Mouse (Mus musculus) thymus, postnatal 0 days (tissue): ENCODE data around the gene Gdap1l1. TPM values are rescaled to one million over a fixed set of nuclear protein-coding genes. Genes with fewer than 3 reads are reported as not detected.
"Not testable (repeated sequence)": the region's sequence is repeated elsewhere in the genome, so short reads cannot be mapped to it uniquely, and the experiment has no call there.

Source experiments
- DNase-seq: peaks from one replicate; pipeline ENCODE4 v3.0.0-alpha.2; 2015; ENCODE audit warnings: low spot score
- polyA plus RNA-seq: library from polyadenylated mRNA; unstranded; fragments of >200 nt; fragmentation: Nextera tagmentation; extraction: Ambion mirVana; gene quantifications from 2 replicates; pipeline ENCODE4 v1.2.1, GENCODE M21; 2015

Gdap1l1 gene
- polyA plus RNA-seq, 1 experiment from 2014 or later: 0.44 TPM

DNA sequence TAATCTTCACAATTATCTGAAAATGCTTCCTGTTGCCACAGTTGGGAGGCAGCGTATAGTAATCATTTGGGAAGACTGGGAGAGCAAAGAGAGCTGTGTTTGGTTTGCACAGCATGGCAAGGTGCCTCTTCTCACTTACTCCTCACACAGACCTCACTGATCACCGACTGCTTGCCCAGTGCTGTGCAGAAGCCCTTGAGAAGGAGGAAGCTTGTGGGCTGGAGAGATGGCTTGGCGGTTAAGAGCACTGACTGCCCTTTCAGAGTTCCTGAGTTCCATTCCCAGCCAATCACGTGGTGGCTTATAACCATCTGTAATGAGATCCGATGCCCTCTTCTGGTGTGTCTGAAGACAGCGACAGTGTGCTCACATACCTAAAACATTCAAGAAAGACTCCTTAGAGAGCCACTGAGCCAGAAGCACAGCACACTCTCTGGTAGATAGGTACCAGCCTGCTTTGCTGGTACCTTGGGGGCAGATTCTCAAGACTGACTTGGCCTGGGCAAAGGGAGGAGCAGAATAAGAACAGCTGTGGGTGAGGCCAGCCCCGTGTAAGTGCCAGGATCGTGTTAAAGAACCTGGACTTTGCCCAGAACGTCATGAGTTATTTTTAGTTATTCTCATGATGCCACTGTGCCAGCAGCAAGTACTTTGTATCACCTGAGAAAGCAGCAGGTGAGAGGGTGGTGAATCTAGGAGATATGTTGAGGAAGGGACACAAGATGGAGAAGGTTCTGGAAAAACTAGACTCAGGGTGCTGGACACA is 15.2 kb upstream of the Gdap1l1 start:
- DNase-seq: no peak

DNA sequence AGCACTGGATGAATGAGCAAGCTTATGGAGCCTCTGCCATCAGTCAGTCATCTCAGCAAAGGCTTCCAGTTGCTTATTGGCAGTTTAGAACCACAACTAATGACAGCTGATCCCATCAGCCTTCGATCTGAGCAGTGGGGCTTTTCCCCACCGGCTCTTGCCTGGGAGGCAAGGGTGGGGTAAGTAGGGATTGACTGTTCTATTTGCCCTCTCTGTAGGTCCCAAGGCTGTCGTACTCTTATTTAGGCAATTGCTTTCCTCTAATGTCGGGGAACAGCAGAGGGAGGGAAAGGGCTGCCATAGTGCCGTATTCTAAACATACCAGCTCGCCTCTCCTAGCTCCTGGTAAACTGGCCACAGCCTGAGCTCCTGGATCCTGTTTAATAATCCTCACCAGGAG is 13.7 kb upstream of the Gdap1l1 start, which contains the start of gene Oser1:
Oser1 (minus strand) TSS at position 101 of the 400 bp plus-strand sequence.
- DNase-seq: no peak

DNA sequence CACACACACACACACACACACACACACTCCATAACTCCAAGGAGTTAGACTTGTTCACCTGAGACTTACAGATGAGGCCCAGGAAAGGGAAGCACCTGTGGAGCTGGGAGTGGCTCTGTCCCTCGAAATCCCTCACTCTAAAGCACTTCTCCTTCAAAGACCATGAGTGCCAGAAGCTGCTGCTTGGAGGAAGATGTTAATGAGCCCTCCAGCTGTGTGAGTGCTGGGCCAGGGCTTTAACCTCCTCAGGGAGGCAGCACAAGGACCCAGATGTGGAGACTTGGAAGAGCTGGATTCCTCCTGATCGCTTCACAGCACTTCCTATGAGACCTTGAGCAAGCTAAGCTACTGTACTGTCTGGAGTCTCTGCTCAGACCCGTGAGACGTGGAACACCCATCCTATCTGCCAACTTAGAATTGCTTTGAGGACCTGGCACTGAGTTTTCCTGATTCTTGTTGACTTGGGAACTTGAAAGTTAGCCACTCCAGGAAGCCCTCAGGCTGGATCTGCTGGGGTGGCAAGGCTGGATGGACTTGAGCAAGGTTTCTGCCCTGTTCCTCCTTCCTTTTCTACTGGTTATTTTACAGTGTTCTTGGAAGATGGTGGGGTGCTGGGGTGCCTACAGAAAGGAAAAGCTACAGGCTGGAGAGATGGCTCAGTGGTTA is 9.8 kb upstream of the Gdap1l1 start:
- no peak for DNase-seq

DNA sequence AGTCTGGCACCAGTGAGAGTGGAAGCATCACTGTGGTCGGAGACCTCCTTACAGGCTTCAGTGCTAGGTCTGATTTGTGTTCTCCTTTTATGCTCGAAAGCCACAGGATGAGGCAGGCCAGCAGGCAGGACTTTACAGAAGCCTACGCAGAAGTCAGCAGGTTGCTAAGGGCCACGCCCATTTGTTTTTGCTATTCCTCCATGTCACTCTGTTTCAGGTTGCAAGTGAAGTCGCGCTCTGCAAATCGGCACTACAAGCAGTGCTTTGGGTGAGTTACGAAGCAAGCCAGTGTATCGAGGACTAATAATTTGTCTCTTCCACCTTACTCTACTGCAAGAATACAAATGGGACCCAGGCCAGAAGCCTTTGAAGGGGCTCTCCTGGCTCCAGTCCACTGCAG is 7.0 kb upstream of the Gdap1l1 start:
- DNase-seq: no peak

DNA sequence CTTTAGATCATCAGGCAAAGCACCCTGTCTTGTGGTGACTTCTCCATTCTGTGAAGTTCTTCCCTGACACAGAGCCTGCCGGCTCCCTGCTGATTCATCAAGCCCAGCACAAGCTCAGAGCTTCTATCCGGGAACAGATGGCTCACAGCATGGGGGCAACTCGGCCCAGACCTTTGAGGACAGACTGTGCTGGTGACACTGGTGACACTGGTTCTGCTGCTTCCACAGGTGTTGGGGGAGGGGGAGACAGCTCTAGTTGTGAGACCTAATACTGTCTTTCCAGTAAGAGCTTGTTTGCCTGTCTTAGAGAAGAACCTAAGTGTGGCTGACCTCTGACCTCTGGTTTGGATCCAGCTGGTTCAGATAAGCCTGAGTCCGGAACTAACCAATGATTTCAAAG is 4.3 kb upstream of the Gdap1l1 start:
- no peak for DNase-seq

DNA sequence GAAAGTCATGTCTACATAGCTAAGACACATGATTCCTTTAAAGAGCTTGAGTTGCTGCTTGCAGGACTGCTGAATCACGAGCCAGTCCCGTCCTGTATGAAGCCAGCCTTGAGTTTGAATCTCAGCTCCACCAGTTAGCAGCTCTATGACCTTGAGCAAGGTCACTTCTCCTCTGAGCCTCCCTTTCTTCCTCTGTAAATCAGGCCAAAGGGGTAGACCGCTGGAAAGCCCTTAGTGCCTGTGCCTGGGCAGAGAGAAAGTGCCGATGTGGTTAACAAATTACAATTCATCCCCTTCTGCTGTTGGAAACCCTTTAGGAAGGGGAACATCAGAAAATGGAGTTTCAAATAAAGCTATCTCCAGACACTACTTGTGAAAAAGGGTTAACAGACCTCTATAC is 476 bp upstream of the Gdap1l1 start:
- no peak for DNase-seq

DNA sequence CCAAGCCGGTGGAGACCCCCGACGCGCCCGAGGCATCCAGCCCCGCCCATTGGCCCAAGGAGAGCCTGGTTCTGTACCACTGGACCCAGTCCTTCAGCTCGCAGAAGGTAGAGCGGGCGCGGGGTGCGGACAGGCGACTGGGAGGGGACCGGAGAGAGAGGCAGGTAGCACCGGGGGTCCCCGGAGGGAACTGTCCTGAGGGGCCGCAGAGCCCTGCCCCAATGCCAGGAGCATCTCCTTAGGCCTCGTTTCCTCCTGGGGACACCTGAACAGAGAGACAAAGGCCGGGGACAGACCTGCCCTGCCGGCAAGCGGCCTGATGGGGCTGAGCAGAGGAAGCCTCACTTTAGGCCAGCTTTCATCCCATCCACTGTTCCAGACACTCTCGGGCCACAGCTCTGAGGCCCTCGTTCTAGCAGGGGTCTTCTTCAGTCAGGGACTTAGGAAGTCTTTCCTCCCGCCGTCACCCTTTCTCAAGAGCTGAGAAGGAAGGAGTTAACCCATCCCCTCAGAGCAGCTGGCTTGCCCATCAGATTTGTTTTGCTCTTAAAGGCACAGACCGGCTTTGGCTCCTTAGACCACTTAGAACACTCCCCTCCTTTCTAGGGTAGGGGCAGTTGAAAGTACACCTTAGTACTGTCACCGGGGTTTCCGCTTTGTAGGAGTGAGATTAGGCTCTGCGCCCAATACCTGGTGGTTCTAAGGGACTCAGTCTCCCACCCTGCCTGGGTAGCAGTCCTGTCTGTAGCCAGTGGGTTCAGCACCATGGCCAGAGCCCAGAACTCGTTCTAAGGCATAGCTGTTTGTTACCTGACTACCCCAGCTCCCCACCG is 559 bp downstream of the Gdap1l1 start:
- DNase-seq: peak; percentile 12

DNA sequence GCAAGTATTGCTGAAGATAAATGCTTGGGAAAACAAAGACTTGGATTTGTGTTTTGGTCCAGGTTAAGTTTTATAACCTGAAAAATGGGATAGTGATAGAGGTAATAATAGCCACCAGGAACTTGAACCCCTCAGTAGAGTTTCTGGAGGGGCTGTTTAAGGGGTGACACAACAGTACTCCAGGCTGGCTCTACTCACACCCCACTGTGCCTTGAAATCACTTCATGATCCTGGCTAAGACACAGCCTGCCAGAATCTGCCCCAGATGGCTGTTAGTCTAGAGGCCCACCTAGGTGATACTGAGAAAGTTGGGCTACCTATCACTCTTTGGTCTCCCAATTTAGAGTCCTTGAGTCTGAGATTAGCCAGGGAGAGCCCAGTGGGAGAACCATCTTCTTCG is 1.2 kb downstream of the Gdap1l1 start:
- DNase-seq: no peak

DNA sequence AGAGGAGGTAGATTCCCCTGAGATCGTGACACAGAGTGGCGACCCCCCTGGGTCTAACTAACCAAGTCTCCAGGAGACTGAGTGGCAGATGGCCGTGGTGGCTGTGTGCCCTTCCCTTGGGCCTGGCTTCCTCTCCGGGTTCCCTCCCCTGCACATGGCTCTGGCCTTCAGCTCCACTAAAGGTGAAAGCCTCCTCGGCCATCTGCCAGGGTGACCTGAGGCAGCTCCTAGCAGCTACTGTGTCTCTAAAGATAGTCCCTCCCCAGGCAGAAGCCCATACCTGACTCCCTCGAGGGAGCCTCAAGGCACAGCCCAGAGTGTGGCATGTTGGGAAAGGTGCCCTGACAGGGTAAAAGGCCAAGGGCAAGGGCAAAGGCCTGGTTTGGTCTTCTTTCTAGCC is 5.3 kb downstream of the Gdap1l1 start:
- no peak for DNase-seq

DNA sequence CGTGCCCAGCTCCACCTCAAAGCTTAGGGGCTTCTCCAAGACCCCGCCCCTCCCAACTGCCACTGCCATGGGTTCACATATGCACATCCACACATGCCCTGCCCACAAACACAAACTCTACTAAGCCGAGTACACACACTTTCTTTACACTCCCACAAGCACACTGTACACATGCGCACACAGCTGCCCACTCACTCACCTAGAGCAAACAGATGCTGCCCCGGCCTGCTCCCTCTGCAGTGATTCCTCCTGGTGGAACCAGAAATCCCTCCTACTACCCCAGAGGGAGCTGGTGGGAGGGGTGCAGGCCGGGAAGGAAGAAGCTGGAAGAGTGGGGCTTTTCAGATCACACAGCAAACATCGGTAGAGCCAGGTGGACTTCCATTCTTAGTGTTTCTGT is 5.7 kb downstream of the Gdap1l1 start:
- DNase-seq: no peak

DNA sequence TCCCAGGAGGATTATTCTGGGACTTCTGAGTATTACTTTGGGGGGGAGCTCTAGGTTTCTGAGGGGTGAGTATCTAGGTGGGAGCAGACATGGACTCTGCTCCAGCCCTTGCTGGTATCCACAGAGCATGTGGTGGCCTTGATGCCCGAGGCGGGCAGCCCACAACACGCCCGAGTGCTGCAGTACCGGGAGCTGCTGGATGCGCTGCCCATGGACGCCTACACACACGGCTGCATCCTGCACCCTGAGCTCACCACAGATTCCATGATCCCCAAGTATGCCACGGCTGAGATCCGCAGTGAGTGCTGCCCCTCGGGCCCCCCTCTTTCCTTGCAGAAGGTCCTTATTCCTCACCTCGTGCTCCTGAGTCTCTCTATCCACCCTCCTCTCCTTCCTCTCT is 9.1 kb downstream of the Gdap1l1 start:
- DNase-seq: no peak

DNA sequence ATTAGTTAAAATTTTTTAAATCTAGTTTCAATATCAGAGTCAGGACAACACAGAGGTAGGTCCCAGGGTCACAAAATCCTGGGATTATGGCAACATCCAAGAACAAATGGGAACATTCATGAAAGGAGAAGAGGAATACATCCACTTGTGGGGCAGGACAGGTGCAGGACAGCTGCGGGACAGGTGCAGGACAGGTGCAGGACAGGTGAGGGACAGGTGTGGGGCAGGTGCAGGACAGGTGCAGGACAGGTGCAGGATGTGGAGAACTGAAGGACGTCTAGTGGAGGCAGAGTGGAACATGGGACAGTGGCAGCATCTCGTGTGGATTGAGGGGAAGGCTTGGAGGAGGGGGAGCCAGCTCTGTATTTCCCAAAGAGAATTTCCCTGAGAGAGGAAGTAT is 11.0 kb downstream of the Gdap1l1 start:
- no peak for DNase-seq

DNA sequence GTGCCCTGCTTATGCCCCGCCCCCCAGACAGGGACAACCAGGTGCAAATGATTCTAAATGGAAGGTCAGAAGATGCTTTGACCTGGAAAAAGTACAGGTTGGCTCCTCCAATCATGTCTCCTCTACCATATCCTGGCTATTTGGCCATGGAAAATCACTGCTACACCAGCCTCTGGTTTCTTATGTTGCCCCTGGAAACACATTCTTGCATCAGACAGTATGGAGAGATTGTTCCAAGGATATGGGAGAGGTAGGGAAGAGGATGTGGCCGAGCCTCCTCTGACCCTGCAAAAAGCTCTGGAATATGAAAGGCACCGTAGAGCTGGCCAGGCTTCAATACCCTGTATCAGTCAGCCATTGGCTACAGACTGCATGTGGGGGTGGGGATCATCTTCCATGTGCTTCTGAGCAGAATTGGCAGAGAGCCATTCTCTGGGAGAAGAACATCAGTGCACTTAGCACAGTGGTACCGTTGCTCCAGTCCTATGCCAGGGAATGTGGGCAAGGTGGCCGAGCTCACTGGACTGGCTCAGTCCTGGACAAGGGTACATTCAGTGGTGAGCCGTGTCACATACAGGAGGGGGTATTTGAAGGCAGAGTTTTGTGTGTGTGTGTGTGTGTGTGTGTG is 12.5 kb downstream of the Gdap1l1 start:
- DNase-seq: no peak

DNA sequence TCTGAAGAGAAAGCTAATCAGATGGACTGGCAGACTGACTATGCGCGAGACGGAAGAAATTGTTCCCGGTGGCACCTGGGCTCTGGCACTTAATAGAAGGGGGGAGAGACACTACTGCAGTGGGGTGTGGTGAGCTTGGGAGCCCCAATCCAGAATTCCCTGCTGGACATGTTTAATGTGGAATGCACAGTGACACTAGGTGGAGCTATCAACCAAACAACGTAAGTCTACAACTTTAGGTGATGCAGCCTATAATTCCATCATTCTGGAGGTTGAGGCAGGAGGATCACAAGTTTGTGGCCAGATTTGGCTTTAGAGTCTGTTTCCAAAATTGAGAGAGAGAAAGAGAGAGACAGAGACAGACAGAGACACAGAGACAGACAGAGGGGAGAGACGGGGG is 14.5 kb downstream of the Gdap1l1 start:
- DNase-seq: no peak

DNA sequence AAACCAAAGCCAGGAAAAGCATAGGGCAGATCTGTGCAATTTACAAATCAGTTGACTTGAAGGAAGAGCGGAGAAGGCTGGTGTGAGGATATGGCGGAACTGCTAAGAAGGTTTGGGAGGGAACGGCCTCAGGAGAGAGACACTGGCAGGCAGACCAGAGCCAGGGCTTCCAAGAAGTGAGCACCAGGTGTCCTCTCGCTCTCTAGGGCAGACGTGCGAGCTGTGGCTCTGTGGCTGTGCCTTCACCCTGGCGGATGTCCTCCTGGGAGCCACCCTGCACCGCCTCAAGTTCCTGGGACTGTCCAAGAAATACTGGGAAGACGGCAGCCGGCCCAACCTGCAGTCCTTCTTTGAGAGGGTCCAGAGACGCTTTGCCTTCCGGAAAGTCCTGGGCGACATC is 15.1 kb downstream of the Gdap1l1 start:
- DNase-seq: no peak

DNA sequence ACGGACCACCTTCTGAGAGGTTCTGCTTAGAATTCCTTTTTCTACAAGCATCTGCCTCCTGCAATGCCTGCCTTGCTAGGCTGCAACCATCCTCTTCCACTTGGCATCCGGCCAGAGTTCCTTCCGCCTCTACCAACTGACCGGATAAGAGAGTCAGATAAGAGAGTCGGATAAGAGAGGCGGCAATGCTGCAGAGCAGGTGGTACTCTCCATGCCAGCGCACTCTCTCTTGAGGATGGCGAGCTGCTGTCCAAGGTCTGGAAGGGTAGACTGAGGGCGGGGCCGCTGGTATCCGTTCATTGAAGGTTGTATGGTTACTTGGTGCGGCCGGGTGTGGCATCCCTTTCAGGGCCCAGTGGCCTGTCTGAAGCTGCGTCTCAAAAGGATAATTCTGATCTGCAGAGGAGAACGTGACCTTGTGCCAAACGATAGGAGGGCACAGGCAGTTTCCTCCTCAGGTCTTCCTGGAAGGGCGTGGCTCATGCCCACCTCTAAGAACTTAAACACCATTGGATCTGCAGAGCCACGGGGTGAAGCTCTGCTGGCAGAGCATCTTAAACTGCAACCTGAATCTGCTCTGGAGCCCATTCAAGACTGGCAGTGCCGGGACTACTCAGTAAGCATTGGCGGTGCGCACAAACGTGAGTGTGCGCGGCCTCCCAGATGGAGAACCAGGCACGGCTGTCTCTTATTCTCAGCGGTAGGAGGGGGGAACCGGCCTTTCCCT is 20.4 kb downstream of the Gdap1l1 start:
- DNase-seq: no peak

DNA sequence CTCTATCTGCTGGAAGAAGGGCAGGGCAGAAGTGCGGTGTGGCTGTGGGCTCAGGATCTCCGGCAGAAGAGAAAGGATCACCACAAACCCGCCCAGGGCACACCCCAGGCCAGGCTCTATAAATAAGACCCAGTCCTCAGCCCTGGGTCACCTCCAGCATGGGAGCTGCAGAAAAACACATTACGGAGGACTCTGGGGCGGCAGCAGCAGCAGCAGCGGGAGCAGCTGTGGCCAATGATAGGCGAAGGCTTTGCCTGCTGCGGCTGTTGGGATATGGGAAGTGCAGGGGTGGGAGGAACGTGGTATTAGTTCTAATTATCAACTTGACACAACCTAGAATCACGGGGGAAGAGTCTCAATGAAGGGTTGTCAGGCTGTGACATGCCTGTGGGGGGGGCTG is 21.1 kb downstream of the Gdap1l1 start:
- no peak for DNase-seq

DNA sequence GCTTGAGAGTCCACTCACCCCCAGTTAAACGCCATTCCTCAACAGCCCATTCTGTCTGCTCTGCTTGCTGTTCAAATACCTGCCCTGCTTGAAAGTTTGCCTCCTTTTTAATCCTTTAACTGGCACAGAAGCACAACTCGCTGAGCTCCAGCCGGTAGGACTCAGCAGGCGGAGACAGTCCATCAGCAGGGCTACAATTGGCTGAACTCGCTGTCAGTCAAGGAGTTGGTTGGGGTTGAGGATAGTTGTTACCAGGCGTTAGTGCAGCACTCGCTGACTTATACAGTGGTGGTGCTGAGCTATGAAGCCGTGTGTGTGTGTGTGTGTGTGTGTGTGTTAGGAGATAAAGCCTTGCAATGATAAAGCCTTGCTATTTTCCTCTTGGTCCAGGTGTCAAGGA is 22.3 kb downstream of the Gdap1l1 start:
- no peak for DNase-seq

DNA sequence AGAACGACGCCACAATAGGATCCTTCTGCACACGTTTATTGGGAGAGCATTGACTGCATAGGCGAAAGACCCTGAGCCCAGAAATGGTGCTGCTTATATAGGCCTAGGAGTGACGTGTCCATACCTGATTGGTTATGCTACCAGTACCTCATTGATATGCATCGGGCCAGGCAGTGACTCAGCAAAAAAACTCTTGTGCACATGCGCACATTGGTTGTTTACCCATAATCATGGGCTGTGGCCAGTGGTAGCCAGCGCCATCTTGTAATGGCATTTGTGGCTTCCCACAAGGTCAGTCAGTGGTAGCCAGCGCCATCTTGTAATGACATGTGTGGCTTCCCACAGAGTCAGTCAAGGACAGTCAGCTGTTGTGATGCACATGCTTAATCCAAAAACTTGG is 23.0 kb downstream of the Gdap1l1 start:
- not testable (repeated sequence) for DNase-seq

DNA sequence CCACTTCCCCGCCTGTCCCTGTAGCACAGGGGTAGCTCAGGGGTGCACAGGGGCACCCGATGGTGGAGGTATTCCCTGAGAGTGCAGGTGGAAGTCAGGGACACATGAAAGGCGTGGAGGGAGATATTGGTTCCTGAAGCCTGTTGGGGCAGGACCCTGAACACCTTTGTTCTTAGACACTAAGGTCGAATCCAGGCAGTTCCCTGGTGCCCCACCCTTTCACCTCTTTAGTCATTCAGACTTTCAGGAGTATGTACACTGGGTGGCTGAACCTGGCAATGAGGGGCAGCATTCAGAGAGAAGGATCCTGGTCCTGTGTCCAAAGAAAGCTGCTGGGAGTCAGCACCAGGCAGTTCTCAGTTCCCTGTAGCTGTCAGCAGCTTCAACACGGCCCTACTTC is 24.1 kb downstream of the Gdap1l1 start:
- no peak for DNase-seq

DNA sequence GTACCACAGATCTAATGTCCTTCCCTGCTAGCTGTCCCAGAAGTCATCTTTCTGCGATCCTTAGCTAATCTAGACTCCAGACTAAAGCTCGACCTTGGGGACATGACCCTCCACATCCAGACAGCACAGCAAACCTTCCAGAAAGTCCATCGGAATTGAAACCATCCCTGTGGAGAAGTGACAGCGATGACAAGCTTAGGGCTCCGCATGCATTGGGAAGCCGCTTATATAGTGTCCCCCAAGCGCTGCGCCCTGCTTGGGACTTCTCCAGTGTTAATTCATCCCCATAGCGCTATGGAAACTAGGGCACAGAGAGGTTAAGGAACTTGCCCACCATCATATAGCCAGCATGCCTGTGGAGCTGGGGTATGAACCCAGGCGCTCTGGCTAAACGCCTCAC is 24.5 kb downstream of the Gdap1l1 start:
- DNase-seq: no peak
